In genomic region chr4:137870979-137871378, GRCm38 (mm10) we compare ENCODE assay signal across 12 mouse cellular contexts. TPM values are rescaled to one million over a fixed set of nuclear protein-coding genes. Genes with fewer than 3 reads are reported as not detected.
DNase-seq lines count a peak whose midpoint lies in the region; ATAC-seq and TF ChIP-seq lines count a peak whose summit lies in the region.
"Had no signal": no experiment of that assay in that cellular context is flagged by ENCODE, and none has a peak within 500 bp of the region (broad histone marks: within the 10 kb centered on the region; RNA-seq: fewer than 3 reads in every experiment).

No protein-coding gene starts in this region.

- TF ChIP-seq POLR2A in lung, adult 2 months (IDR thresholded peaks at IDR 0.05; ENCODE audit: borderline replicate concordance, extremely low read depth, low read depth, low read length), result no peak
- no peak for TF ChIP-seq POLR2A in ES-Bruce4 (IDR thresholded peaks at IDR 0.05; ENCODE audit: insufficient read depth, low read length)

- H3K9me3 ChIP-seq in ES-Bruce4 (replicated peaks; ENCODE audit: control insufficient read depth, insufficient read depth, low read length, poor library complexity, severe bottlenecking), result no peaks in the 10 kb centered on the region
- H3K9me3 ChIP-seq: forebrain, embryonic 10.5 days had no signal

- WGBS in lung, adult 2 months, result 86% methylated on average over 4 of the region's 4 CpGs

- no peak overlapping the region for H3K4me3 ChIP-seq in lung, adult 2 months (replicated peaks; ENCODE audit: extremely low read depth, low read depth, low read length)
- H3K4me3 ChIP-seq in ES-Bruce4 (ENCODE audit: low read depth, low read length), result no peak overlapping the region
- H3K4me3 ChIP-seq: forebrain, embryonic 10.5 days had no signal

- no peaks in the 10 kb centered on the region for H3K36me3 ChIP-seq in ES-Bruce4 (ENCODE audit: control insufficient read depth, insufficient read depth, low read length, poor library complexity, severe bottlenecking)
- H3K36me3 ChIP-seq: forebrain, embryonic 10.5 days had no signal

- no peak overlapping the region for H3K9ac ChIP-seq in ES-Bruce4 (ENCODE audit: low read depth, poor library complexity, severe bottlenecking)

- peak; percentile 36; the same call in 1 of the 2 replicates for ATAC-seq in megakaryocyte progenitor cell, adult 5-6 weeks (replicated peaks; ENCODE audit: poor library complexity)
- no peak for ATAC-seq in erythroblast, adult 5-6 weeks (replicated peaks; ENCODE audit: low FRiP score, poor library complexity, severe bottlenecking)

- H3K4me1 ChIP-seq in lung, adult 2 months (ENCODE audit: control insufficient read depth, insufficient read depth, low read length), result peaks cover 42% of the 10 kb centered on the region
- peaks cover 2% of the 10 kb centered on the region for H3K4me1 ChIP-seq in ES-Bruce4 (ENCODE audit: control insufficient read depth, insufficient read depth, low read length)

- no peak for TF ChIP-seq EP300 in ES-Bruce4 (IDR thresholded peaks at IDR 0.05; ENCODE audit: insufficient read depth, low read depth, low read length)

- peak; percentile 44 for TF ChIP-seq CTCF in lung, adult 2 months (IDR thresholded peaks at IDR 0.05; ENCODE audit: insufficient read depth, low read length)
- peak; percentile 79 for TF ChIP-seq CTCF in ES-Bruce4 (IDR thresholded peaks at IDR 0.05; ENCODE audit: low read depth, low read length)

- no peaks in the 10 kb centered on the region for H3K27me3 ChIP-seq in ES-Bruce4 (ENCODE audit: control insufficient read depth, insufficient read depth, low read length, poor library complexity, severe bottlenecking)

- H3K27ac ChIP-seq in ES-Bruce4 (ENCODE audit: insufficient read depth, low read length), result no peak overlapping the region

- peak; percentile 93 for DNase-seq in heart, adult 11 months
- no peak for DNase-seq in heart, adult 8-10 months (ENCODE audit: low spot score)
- DNase-seq in lung, adult 2 months, result no peak
- no peak for DNase-seq in lung, postnatal 36 days
- no peak for DNase-seq in ovary, postnatal 10 days (ENCODE audit: low spot score)
- DNase-seq: gastrocnemius, postnatal 14 days; heart, postnatal 10 days; thymus, postnatal 25 days had no signal

RNA-seq across cellular contexts. Expression of gene Ece1, which starts 8.9 kb away (rescaled TPM):
- 100 to 1,000 TPM; 101 to 124 (median 116) TPM for total RNA-seq in heart, adult 8-10 months (2022)
- polyA plus RNA-seq in lung, adult 2 months (2012; rRNA removed), result 111 and 113 TPM in 2 replicates
- 28.3 and 35.5 TPM in 2 replicates for polyA plus RNA-seq in ES-Bruce4 (2011; ENCODE audit: insufficient read depth, insufficient read length, low read depth, missing spikeins)
- total RNA-seq in megakaryocyte progenitor cell, adult 5-6 weeks (2015), result 6.2 and 7.3 TPM in 2 replicates
- total RNA-seq in megakaryocyte progenitor cell, adult 5-6 weeks (2017), result 2.9 and 3.2 TPM in 2 replicates
- total RNA-seq in erythroblast, adult 5-6 weeks (2015; ENCODE audit: low replicate concordance), result 2.3 and 3.1 TPM in 2 replicates
- total RNA-seq in erythroblast, adult 5-6 weeks (2017; ENCODE audit: low replicate concordance), result 0.68 and 2.1 TPM in 2 replicates

Comparison
In these comparisons a context has a peak if more than half of its experiments do, and no peak if none do; other contexts are left out.
1. RNA of gene Ece1, which starts 8.9 kb away (total RNA-seq): 101 to 124 TPM in heart, adult 8-10 months; 2.9 to 7.3 TPM in megakaryocyte progenitor cell, adult 5-6 weeks and 0.68 to 3.1 TPM in erythroblast, adult 5-6 weeks; every median in the first group is over 10 times any median in the second.